10 mouse cellular contexts compared by ENCODE assay signal in the genomic region with DNA sequence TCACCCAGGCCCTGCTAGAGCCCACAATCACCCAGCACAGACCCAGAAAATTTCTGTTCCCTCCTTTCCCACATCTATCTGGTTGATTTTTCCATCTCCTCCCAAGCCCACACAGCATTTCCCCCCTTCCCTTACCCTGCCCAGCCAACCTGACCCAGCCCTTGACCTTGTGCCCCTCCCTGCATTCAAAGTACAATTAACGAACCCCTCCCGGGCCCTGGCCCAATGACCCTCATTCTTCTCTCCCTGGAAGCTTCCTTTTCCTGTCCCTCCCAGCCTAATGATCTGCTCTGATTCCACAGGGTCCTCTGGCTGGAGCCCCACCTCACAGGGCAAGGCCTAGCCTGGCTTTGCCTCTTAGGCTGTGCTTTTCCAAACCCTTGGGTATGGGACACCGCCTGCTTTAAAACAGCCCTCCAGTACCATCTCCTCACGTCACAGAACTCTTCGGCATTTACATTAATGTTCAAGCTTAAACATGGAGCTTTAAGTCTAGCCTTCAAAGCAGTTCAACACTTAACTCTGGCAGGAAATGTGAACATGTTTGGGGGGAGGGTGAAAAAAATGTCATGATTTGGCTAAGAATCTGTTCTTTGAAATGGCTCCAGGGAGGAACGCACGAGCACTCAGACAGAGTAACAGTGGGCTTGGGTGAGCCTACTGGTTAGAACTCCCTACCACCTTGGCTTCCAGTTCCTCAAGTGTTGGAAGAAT.
A peak's percentile ranks its signal among the peaks of the same experiment; 100 is the strongest.
DNase-seq lines count a peak whose midpoint lies in the region; ATAC-seq lines count a peak whose summit lies in the region.
"Had no signal": no experiment of that assay in that cellular context is flagged by ENCODE, and none has a peak within 500 bp of the region (broad histone marks: within the 10 kb centered on the region; RNA-seq: fewer than 3 reads in every experiment).

No protein-coding gene starts in this region.

- H3K4me1 ChIP-seq in neural tube, embryonic 13.5 days (replicated peaks) = peaks cover 44% of the 10 kb centered on the region
- H3K4me1 ChIP-seq in neural tube, embryonic 15.5 days = peaks cover 30% of the 10 kb centered on the region
- peaks cover 47% of the 10 kb centered on the region for H3K4me1 ChIP-seq in kidney, embryonic 16.5 days (ENCODE audit: insufficient read depth, low read length)
- peaks cover 13% of the 10 kb centered on the region for H3K4me1 ChIP-seq in stomach, embryonic 15.5 days

- no peaks in the 10 kb centered on the region for H3K9me3 ChIP-seq in neural tube, embryonic 13.5 days
- no peaks in the 10 kb centered on the region for H3K9me3 ChIP-seq in neural tube, embryonic 15.5 days (replicated peaks)
- no peaks in the 10 kb centered on the region for H3K9me3 ChIP-seq in kidney, embryonic 16.5 days (ENCODE audit: low read length)
- no peaks in the 10 kb centered on the region for H3K9me3 ChIP-seq in stomach, embryonic 15.5 days

- 72% methylated on average over 7 of the region's 7 CpGs for WGBS in neural tube, embryonic 13.5 days
- WGBS in neural tube, embryonic 15.5 days = 73% methylated on average over 7 of the region's 7 CpGs
- 42% methylated on average over 7 of the region's 7 CpGs for whole genome bisulfite sequencing in kidney, embryonic 16.5 days
- 60% methylated on average over 7 of the region's 7 CpGs for WGBS in stomach, embryonic 15.5 days

- H3K4me2 ChIP-seq in neural tube, embryonic 13.5 days = no peak overlapping the region
- H3K4me2 ChIP-seq in neural tube, embryonic 15.5 days = no peak overlapping the region
- no peak overlapping the region for H3K4me2 ChIP-seq in kidney, embryonic 16.5 days (replicated peaks; ENCODE audit: low read depth, low read length)
- H3K4me2 ChIP-seq in stomach, embryonic 15.5 days = no peak overlapping the region

- H3K27me3 ChIP-seq in neural tube, embryonic 13.5 days = no peaks in the 10 kb centered on the region
- H3K27me3 ChIP-seq in neural tube, embryonic 15.5 days (replicated peaks) = 0 out of 2 replicates have a peak, but pooled peaks cover 3% of the 10 kb centered on the region
- H3K27me3 ChIP-seq in kidney, embryonic 16.5 days (ENCODE audit: insufficient read depth, low read length) = no peaks in the 10 kb centered on the region; the same call in 1 of the 2 replicates
- H3K27me3 ChIP-seq in stomach, embryonic 15.5 days (replicated peaks) = no peaks in the 10 kb centered on the region
- H3K27me3 ChIP-seq: Patski had no signal

- no peak for ATAC-seq in neural tube, embryonic 13.5 days (ENCODE audit: low read depth)
- ATAC-seq in neural tube, embryonic 15.5 days (ENCODE audit: low FRiP score) = no peak
- peak; percentile 63 for ATAC-seq in kidney, embryonic 16.5 days (ENCODE audit: low FRiP score, low TSS enrichment)
- 0 out of 2 replicates have a peak, but pooled peaks have one; percentile 16 for ATAC-seq in stomach, embryonic 15.5 days (ENCODE audit: insufficient read depth, low FRiP score, low read depth)
- ATAC-seq: Patski had no signal

- DNase-seq in heart, adult 9 months (ENCODE audit: low spot score in 2 of 2) = peak; percentile 72 to 77
- no peak for DNase-seq in natural killer cell, adult 2 months (ENCODE audit: low spot score in 2 of 2)
- DNase-seq in neural tube, embryonic 10.5 days (ENCODE audit: extremely low spot score, low spot score) = no peak
- DNase-seq in layer of hippocampus, adult 9-10 months (ENCODE audit: low spot score) = no peak
- DNase-seq: retina, postnatal 1 day had no signal

- H3K4me3 ChIP-seq in neural tube, embryonic 13.5 days = no peak overlapping the region
- no peak overlapping the region for H3K4me3 ChIP-seq in neural tube, embryonic 15.5 days (replicated peaks)
- H3K4me3 ChIP-seq in kidney, embryonic 16.5 days (ENCODE audit: low read length) = no peak overlapping the region
- H3K4me3 ChIP-seq in stomach, embryonic 15.5 days (replicated peaks) = no peak overlapping the region

- no peaks in the 10 kb centered on the region for H3K36me3 ChIP-seq in neural tube, embryonic 13.5 days
- no peaks in the 10 kb centered on the region for H3K36me3 ChIP-seq in neural tube, embryonic 15.5 days
- no peaks in the 10 kb centered on the region for H3K36me3 ChIP-seq in kidney, embryonic 16.5 days (ENCODE audit: insufficient read depth, low read length)
- no peaks in the 10 kb centered on the region for H3K36me3 ChIP-seq in stomach, embryonic 15.5 days

- no peak overlapping the region for H3K9ac ChIP-seq in neural tube, embryonic 13.5 days
- no peak overlapping the region for H3K9ac ChIP-seq in neural tube, embryonic 15.5 days (replicated peaks)
- no peak overlapping the region for H3K9ac ChIP-seq in kidney, embryonic 16.5 days (replicated peaks; ENCODE audit: low read length)
- H3K9ac ChIP-seq in stomach, embryonic 15.5 days = no peak overlapping the region

- 0 out of 2 replicates have a peak overlapping the region, but pooled peaks have one; percentile 5 for H3K27ac ChIP-seq in neural tube, embryonic 13.5 days (replicated peaks)
- no peak overlapping the region for H3K27ac ChIP-seq in neural tube, embryonic 15.5 days (replicated peaks)
- H3K27ac ChIP-seq in kidney, embryonic 16.5 days (ENCODE audit: low read length) = peak overlapping the region; percentile 63
- no peak overlapping the region for H3K27ac ChIP-seq in stomach, embryonic 15.5 days

Comparison
In these comparisons a context has a peak if more than half of its experiments do, and no peak if none do; other contexts are left out.
1. H3K27ac ChIP-seq: peak in neural tube, embryonic 13.5 days (single experiment) and kidney, embryonic 16.5 days (single experiment); none in neural tube, embryonic 15.5 days (single experiment) and stomach, embryonic 15.5 days (single experiment).
2. ATAC-seq: peak in kidney, embryonic 16.5 days (single experiment) and stomach, embryonic 15.5 days (single experiment); none in neural tube, embryonic 13.5 days (single experiment) and neural tube, embryonic 15.5 days (single experiment).
3. DNase-seq: peak in heart, adult 9 months (2 of 2); none in natural killer cell, adult 2 months (0 of 2), neural tube, embryonic 10.5 days (single experiment) and layer of hippocampus, adult 9-10 months (single experiment).